Mouse (Mus musculus): ENCODE results near the gene Rtn4rl1. TPM values are rescaled to one million over a fixed set of nuclear protein-coding genes. Genes with fewer than 3 reads are reported as not detected.
"Not testable (repeated sequence)": the region's sequence is repeated elsewhere in the genome, so short reads cannot be mapped to it uniquely, and the experiment has no call there.

Rtn4rl1 gene
- polyA plus RNA-seq, 1 experiment from 2014 or later: 12.7 TPM

GRCm38 (mm10) chr11:75174574-75174973 lies 19.0 kb upstream of the Rtn4rl1 start:
- not testable (repeated sequence) for H3K36me3 ChIP-seq (ENCODE audit: control insufficient read depth, insufficient read depth, low read length); H3K9me3 ChIP-seq (ENCODE audit: control insufficient read depth, low read length); H3K27me3 ChIP-seq (ENCODE audit: control insufficient read depth, insufficient read depth, low read length); H3K27ac ChIP-seq (ENCODE audit: low read depth, low read length); H3K4me3 ChIP-seq (ENCODE audit: low read depth, low read length); ATAC-seq (ENCODE audit: low read depth); H3K9ac ChIP-seq (replicated peaks; ENCODE audit: low read depth, low read length); H3K4me2 ChIP-seq (ENCODE audit: low read depth, low read length)
- peaks cover 29% of the 10 kb centered on the region; the same call in 1 of the 2 replicates for H3K4me1 ChIP-seq (ENCODE audit: control insufficient read depth, insufficient read depth, low read length)
- WGBS: 76% methylated on average over 6 of the region's 6 CpGs

DNA sequence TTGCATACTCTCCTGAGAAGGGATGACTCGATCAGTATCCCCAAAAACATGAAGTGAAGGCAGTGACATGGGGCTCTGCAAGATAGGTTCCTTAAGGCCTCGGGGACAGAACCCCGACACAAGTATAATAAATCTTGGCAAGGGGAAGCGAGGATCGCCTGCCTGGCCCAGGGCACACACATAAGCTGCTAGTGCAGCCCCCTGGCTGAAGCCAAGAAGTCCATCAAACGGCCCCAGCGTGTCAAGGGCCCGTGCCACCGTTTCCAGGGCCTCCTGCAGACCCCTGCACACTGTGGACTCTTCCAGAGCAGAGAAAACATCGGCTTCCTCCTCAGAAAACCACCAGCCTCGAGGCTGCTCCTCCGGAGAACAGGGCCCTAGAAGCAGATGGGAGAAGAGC lies 15.6 kb upstream of the Rtn4rl1 start:
- Histone ChIP-seq H3K4me1 (ENCODE audit: control insufficient read depth, insufficient read depth, low read length) (peaks cover 18% of the 10 kb centered on the region; the same call in 1 of the 2 replicates), H3K4me3 (ENCODE audit: low read depth, low read length) (peak overlapping the region; percentile 75), H3K4me2 (ENCODE audit: low read depth, low read length) (peak overlapping the region; percentile 97), H3K36me3 (ENCODE audit: control insufficient read depth, insufficient read depth, low read length) (0 out of 2 replicates have a peak, but pooled peaks cover 3% of the 10 kb centered on the region), H3K9ac (replicated peaks; ENCODE audit: low read depth, low read length) (peak overlapping the region; percentile 65), H3K27ac (ENCODE audit: low read depth, low read length) (peak overlapping the region; percentile 83; the same call in 1 of the 2 replicates), H3K9me3 (ENCODE audit: control insufficient read depth, low read length) (no peaks in the 10 kb centered on the region), H3K27me3 (ENCODE audit: control insufficient read depth, insufficient read depth, low read length) (peaks cover under 1% of the 10 kb centered on the region; the same call in 1 of the 2 replicates)
- ATAC-seq (ENCODE audit: low read depth): no peak
- WGBS: 49% methylated on average over 12 of the region's 12 CpGs

- peak within 1 kb of the TSS; percentile 83 for H3K27ac ChIP-seq (ENCODE audit: low read depth, low read length)
- 0 out of 2 replicates have a peak, but pooled peaks cover 3% of the 10 kb centered on the region for H3K36me3 ChIP-seq (ENCODE audit: control insufficient read depth, insufficient read depth, low read length)
- no peaks in the 10 kb centered on the region for H3K9me3 ChIP-seq (ENCODE audit: control insufficient read depth, low read length)
- H3K9ac ChIP-seq (replicated peaks; ENCODE audit: low read depth, low read length): peak within 1 kb of the TSS; percentile 65
- no peaks in the 10 kb centered on the region for H3K27me3 ChIP-seq (ENCODE audit: control insufficient read depth, insufficient read depth, low read length)
- peak within 1 kb of the TSS; percentile 97 for H3K4me2 ChIP-seq (ENCODE audit: low read depth, low read length)
- peak; percentile 95 for ATAC-seq (ENCODE audit: low read depth)
- under 1% methylated on average over 33 of the region's 33 CpGs for WGBS
- peak within 1 kb of the TSS; percentile 75 for H3K4me3 ChIP-seq (ENCODE audit: low read depth, low read length)
- peaks cover 18% of the 10 kb centered on the region; the same call in 1 of the 2 replicates for H3K4me1 ChIP-seq (ENCODE audit: control insufficient read depth, insufficient read depth, low read length)
Observed at GRCm38 (mm10) chr11:75178672-75179208, 14.8 kb upstream of the Rtn4rl1 start, which contains the start of gene Ovca2. Gene Ovca2, minus strand, starts transcription at chr11:75178835.

DNA sequence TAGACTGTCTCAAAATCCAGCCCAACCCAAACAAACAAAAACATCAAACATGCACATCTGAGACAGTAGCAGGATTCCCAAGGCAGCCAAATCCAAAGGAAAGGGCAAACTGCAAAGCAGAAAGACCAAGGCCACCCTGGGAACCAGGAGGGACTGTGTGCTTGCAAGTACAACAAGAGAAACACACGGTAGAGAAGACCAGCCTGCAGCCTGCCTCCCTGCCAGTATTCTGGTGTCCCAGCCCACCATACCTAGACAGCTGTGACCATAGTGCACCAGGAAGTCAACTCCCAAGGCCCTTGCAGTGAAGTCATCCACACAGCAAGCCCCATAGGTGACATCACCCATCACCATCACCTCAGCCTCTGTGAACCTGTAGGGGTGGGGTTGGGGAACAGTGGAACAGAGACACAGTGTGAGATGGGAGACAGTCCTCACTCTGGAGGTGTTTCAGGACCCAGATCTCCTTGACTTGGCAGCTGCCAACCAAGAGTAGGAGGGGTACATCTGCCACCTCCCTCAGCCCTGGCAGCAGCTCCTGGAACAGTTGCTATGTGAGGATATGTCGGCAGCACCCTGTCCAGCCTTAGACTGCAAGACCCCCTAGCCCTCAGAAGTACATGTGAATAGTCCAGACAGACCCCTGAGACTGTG lies 9.5 kb upstream of the Rtn4rl1 start:
- no peak overlapping the region for H3K9ac ChIP-seq (replicated peaks; ENCODE audit: low read depth, low read length)
- H3K4me2 ChIP-seq (ENCODE audit: low read depth, low read length): no peak overlapping the region
- no peak overlapping the region for H3K4me3 ChIP-seq (ENCODE audit: low read depth, low read length)
- 0 out of 2 replicates have a peak, but pooled peaks cover 3% of the 10 kb centered on the region for H3K36me3 ChIP-seq (ENCODE audit: control insufficient read depth, insufficient read depth, low read length)
- WGBS: 88% methylated on average over 2 of the region's 2 CpGs
- peaks cover 12% of the 10 kb centered on the region for H3K4me1 ChIP-seq (ENCODE audit: control insufficient read depth, insufficient read depth, low read length)
- no peaks in the 10 kb centered on the region for H3K27me3 ChIP-seq (ENCODE audit: control insufficient read depth, insufficient read depth, low read length)
- no peaks in the 10 kb centered on the region for H3K9me3 ChIP-seq (ENCODE audit: control insufficient read depth, low read length)
- H3K27ac ChIP-seq (ENCODE audit: low read depth, low read length): no peak overlapping the region
- ATAC-seq (ENCODE audit: low read depth): no peak

GRCm38 (mm10) chr11:75184573-75184972 lies 9.0 kb upstream of the Rtn4rl1 start:
- Histone ChIP-seq H3K4me2 (ENCODE audit: low read depth, low read length) (no peak overlapping the region), H3K4me1 (ENCODE audit: control insufficient read depth, insufficient read depth, low read length) (peaks cover 15% of the 10 kb centered on the region), H3K27ac (ENCODE audit: low read depth, low read length) (no peak overlapping the region), H3K9me3 (ENCODE audit: control insufficient read depth, low read length) (no peaks in the 10 kb centered on the region), H3K4me3 (ENCODE audit: low read depth, low read length) (no peak overlapping the region), H3K27me3 (ENCODE audit: control insufficient read depth, insufficient read depth, low read length) (no peaks in the 10 kb centered on the region), H3K36me3 (ENCODE audit: control insufficient read depth, insufficient read depth, low read length) (0 out of 2 replicates have a peak, but pooled peaks cover 3% of the 10 kb centered on the region), H3K9ac (replicated peaks; ENCODE audit: low read depth, low read length) (no peak overlapping the region)
- 90% methylated on average over 5 of the region's 5 CpGs for WGBS
- ATAC-seq (ENCODE audit: low read depth): no peak

GRCm38 (mm10) chr11:75184986-75185385 lies 8.6 kb upstream of the Rtn4rl1 start:
- Histone ChIP-seq H3K27ac (ENCODE audit: low read depth, low read length) (no peak overlapping the region), H3K9me3 (ENCODE audit: control insufficient read depth, low read length) (no peaks in the 10 kb centered on the region), H3K4me1 (ENCODE audit: control insufficient read depth, insufficient read depth, low read length) (peaks cover 17% of the 10 kb centered on the region), H3K4me3 (ENCODE audit: low read depth, low read length) (no peak overlapping the region), H3K9ac (replicated peaks; ENCODE audit: low read depth, low read length) (no peak overlapping the region), H3K36me3 (ENCODE audit: control insufficient read depth, insufficient read depth, low read length) (0 out of 2 replicates have a peak, but pooled peaks cover 3% of the 10 kb centered on the region), H3K4me2 (ENCODE audit: low read depth, low read length) (no peak overlapping the region), H3K27me3 (ENCODE audit: control insufficient read depth, insufficient read depth, low read length) (no peaks in the 10 kb centered on the region)
- no peak for ATAC-seq (ENCODE audit: low read depth)
- 38% methylated on average over 2 of the region's 2 CpGs for WGBS

GRCm38 (mm10) chr11:75189713-75190370 lies 3.7 kb upstream of the Rtn4rl1 start:
- H3K9ac ChIP-seq (replicated peaks; ENCODE audit: low read depth, low read length): peak overlapping the region; percentile 64
- peak overlapping the region; percentile 92 for H3K4me2 ChIP-seq (ENCODE audit: low read depth, low read length)
- H3K9me3 ChIP-seq (ENCODE audit: control insufficient read depth, low read length): no peaks in the 10 kb centered on the region
- H3K27me3 ChIP-seq (ENCODE audit: control insufficient read depth, insufficient read depth, low read length): peaks cover 14% of the 10 kb centered on the region
- peaks cover 22% of the 10 kb centered on the region for H3K4me1 ChIP-seq (ENCODE audit: control insufficient read depth, insufficient read depth, low read length)
- H3K4me3 ChIP-seq (ENCODE audit: low read depth, low read length): peak overlapping the region; percentile 79
- no peaks in the 10 kb centered on the region for H3K36me3 ChIP-seq (ENCODE audit: control insufficient read depth, insufficient read depth, low read length)
- 0 out of 2 replicates have a peak overlapping the region, but pooled peaks have one; percentile 5 for H3K27ac ChIP-seq (ENCODE audit: low read depth, low read length)
- under 1% methylated on average over 22 of the region's 22 CpGs for WGBS
- ATAC-seq (ENCODE audit: low read depth): peak; percentile 4; the same call in 1 of the 2 replicates

DNA sequence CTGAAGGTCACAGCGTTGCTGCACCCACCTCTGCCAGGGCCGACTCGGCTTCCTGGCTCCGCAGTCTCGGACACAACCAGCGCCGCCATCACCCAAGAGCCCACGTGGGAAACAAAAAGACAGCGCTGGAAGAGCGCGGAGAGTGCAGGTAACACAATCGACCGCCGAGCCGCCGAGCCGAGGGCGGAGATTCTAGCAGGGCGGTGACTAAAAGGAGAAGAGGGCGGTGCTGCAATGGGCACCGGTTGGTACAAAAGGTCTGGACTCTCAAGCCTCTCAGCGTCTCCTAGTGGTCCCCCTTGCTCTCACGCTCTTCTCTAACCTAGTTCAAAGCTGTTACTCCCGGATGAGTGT lies 3.2 kb upstream of the Rtn4rl1 start:
- H3K27ac ChIP-seq (ENCODE audit: low read depth, low read length): 0 out of 2 replicates have a peak overlapping the region, but pooled peaks have one; percentile 5
- peak; percentile 82 for ATAC-seq (ENCODE audit: low read depth)
- H3K27me3 ChIP-seq (ENCODE audit: control insufficient read depth, insufficient read depth, low read length): peaks cover 20% of the 10 kb centered on the region
- peaks cover 24% of the 10 kb centered on the region for H3K4me1 ChIP-seq (ENCODE audit: control insufficient read depth, insufficient read depth, low read length)
- H3K9me3 ChIP-seq (ENCODE audit: control insufficient read depth, low read length): no peaks in the 10 kb centered on the region
- peak overlapping the region; percentile 79 for H3K4me3 ChIP-seq (ENCODE audit: low read depth, low read length)
- WGBS: under 1% methylated on average over 23 of the region's 24 CpGs
- H3K9ac ChIP-seq (replicated peaks; ENCODE audit: low read depth, low read length): peak overlapping the region; percentile 64
- H3K36me3 ChIP-seq (ENCODE audit: control insufficient read depth, insufficient read depth, low read length): no peaks in the 10 kb centered on the region
- H3K4me2 ChIP-seq (ENCODE audit: low read depth, low read length): peak overlapping the region; percentile 92

Measured in neural tube, embryonic 14.5 days (tissue).